Mouse (Mus musculus): ENCODE data around the gene Higd1b. TPM values are rescaled to one million over a fixed set of nuclear protein-coding genes. Genes with fewer than 3 reads are reported as not detected.

The Higd1b gene
- 0.40 and 0.56 TPM in 2 replicates for polyA plus RNA-seq (2012; rRNA removed)

DNA sequence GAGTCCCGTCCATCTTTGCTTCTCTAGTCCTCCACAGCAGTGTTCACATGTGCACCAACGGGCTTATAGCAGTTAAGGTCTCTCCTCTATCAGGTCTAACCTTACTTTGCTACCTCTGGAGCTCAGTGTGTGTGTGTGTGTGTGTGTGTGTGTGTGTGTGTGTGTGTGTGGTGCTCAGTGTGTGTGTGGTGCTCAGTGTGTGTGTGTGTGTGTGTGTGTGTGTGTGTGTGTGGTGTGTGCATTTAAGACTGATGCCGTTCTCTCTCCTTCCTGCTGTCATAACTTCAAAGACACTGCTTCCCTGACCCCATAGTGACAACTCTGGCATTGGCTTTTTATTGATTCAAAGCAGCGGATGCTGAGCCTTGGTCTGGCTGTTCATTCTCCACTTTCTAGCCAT is at the start of gene Higd1b:
Gene Higd1b (plus strand): TSS at position 301 of the 400 bp plus-strand sequence.
- DNase-seq (ENCODE audit: low read depth, low spot score), result no peak
- WGBS, result 62% methylated on average over 4 of the region's 4 CpGs

- no peak for DNase-seq (ENCODE audit: low read depth, low spot score)
- WGBS, result 64% methylated on average over 5 of the region's 5 CpGs
Measured at GRCm38 (mm10) chr11:102787688-102788177, 47.9 kb upstream of the Higd1b start.

DNA sequence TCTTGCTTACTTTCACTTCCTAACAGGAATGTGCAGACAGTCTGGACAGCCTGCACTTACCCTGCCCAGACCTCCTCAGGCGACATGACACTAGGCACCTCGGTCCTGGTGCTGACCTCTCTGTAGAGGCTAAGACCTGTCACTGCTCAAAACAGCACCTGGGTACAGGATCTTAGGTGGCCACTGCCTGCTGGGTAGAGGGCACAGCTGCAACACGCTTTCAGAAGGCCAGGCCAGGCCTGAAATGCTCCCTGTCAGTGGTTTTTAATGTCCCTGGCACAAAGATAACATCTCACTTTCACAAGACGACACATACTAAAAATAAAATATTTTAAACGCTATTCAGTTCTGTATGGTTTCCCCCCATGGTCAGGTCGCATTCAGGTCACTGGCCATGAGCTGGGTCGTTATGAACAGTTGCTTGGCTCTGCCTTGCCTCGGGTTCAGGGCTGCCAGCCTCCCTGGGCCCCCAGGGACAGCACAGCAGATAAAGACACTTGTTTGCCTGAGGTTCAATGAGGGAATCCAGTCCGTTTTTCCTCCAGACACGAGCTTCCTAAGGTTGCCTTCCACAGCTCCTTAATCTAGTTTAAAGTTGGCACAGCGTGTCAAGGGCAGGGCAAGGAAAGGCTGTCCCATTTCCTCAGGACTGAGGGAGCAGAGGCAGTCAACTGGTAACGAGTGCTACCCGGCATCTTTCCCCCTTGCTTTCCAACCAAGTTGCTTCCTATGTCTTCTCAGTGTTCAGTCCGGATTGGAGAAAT is 43.8 kb upstream of the Higd1b start:
- DNase-seq (ENCODE audit: low read depth, low spot score), result no peak
- 42% methylated on average over 14 of the region's 14 CpGs for WGBS

GRCm38 (mm10) chr11:102794157-102794556 is 41.5 kb upstream of the Higd1b start:
- 49% methylated on average over 8 of the region's 8 CpGs for WGBS
- DNase-seq (ENCODE audit: low read depth, low spot score), result no peak

DNA sequence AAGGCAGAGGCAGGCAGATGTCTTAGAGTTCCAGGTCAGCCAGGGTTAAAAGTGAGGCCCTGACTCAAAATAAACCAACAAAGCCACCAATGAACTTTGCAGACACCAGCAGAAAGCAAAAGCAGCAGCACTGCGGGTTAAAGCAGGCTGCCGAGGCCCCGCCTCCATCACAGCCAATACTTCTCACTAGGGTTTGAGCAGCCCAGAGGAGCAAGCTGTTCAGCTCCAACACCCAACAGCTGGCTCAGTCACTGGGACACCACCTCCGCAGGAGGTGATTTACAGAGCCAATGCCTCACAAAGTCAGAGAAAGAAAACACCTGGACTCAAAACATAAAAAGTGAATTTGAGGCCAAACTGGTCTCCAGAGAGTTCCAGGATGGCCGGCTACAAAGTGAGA is 32.2 kb upstream of the Higd1b start:
- 64% methylated on average over 5 of the region's 5 CpGs for WGBS
- no peak for DNase-seq (ENCODE audit: low read depth, low spot score)

GRCm38 (mm10) chr11:102808246-102808645 is 27.4 kb upstream of the Higd1b start:
- no peak for DNase-seq (ENCODE audit: low read depth, low spot score)
- WGBS, result 55% methylated on average over 5 of the region's 5 CpGs

- DNase-seq (ENCODE audit: low read depth, low spot score), result no peak
- WGBS, result 9% methylated on average over 4 of the region's 4 CpGs
Measured at GRCm38 (mm10) chr11:102810721-102811485, 24.7 kb upstream of the Higd1b start.

DNA sequence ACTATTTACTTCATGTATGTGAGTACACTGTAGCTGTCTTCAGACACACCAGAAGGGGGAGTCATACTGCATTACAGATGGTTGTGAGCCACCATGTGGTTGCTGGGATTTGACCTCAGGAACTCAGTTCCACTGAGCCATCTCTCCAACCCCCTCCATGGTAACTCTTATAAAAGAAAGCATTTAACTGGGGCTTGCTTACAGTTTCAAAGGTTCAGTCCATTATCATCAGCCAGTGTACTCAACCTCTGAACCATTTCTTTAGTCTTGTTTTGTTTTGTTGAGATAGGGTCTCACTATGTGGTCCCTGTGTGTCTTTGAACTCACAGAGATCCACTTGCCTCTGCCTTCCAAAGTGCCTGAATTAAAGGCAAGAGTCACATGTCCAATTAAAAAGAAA is 20.8 kb upstream of the Higd1b start:
- no peak for DNase-seq (ENCODE audit: low read depth, low spot score)

DNA sequence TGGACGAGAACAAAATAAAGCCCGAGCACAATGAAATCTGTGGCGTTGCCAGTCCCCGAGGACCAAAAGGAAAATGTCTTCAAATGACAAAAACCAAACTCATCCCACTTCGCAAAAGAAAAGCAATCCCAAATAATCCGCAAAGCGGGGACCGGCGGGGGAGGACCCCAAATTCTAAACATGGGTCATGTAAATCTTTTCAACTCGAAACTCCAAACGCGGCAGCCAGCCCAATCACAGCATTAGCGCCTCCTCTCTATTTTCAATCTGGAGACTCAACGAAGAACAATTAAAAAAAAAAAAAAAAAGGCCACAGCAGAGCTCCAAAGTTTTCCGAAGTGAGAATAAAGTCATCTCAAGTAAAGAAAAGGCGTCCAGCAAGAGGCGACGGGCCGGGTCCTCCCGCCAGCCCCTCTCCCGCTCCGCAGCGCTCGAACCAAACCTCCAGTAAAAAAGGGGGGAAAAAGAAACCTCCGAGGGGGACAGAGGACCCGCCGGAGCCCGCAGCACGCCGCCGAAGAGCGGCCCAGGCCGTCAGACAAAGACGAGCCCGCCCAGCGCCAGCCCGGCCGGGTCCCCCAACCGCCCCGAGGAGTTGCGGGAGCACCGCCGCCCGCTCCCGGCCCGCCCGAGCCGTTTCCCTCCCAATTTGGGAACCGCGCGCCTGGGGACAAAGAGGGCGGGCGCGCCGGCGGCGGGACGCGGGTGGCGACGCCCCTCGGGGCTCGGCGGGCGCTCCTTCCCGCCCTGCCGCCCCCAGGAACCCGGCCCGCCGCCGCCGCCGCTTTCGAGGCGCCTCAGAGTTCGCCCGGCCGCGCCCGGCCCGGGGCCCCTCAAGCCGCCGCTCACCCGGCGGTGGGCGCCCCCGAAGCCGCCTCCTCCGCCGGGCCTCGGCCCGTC is 17.3 kb upstream of the Higd1b start:
- DNase-seq (ENCODE audit: low read depth, low spot score), result no peak
- WGBS, result under 1% methylated on average over 80 of the region's 92 CpGs

DNA sequence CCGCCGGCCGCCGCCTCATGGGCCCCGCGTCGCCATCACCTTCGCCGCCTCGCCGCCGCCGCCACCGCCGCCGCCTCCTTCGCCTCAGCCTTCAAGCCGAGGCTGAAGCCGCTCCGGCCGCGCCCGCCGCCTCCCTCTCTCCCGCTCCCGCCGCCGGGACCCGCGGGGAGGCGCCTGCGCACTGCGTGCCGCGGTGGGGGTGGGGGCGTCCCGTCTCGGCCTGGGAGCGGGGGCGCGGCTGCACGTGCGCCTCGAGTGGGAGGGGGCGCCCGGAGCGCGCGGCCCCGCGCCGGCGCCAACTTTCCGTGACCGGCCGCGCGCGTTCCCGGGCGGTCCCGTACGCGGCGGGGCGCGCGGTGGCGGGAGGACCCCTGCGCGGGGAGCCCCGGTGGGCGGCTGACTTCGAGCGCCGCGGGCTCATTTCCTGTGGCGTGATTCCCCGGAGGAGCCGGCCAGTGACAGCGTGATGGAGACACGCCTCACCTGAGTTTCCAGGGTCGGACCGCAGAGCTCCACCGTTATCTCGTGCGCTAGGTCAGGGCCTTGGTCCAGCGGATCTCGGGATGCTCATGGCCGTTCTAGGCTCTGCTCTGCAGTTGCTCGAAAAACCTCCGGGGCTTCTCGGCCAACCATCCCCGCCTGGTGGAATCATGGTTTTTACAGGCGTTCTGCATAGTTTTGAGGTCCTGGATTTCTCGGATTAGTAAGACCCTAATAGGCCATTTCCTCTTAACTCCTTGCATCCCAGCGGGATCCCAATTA is 16.4 kb upstream of the Higd1b start, which contains the start of gene Gjc1:
Gene Gjc1 (minus strand): TSS at position 680 of the 762 bp plus-strand sequence.
- 2% methylated on average over 72 of the region's 97 CpGs for WGBS

GRCm38 (mm10) chr11:102819783-102820385 is 15.8 kb upstream of the Higd1b start:
- WGBS, result 12% methylated on average over 14 of the region's 14 CpGs
- DNase-seq (ENCODE audit: low read depth, low spot score), result no peak

More for the DNA sequence above, 16.4 kb upstream of the Higd1b start, which contains the start of gene Gjc1:
- DNase-seq (ENCODE audit: low read depth, low spot score), result no peak

DNA sequence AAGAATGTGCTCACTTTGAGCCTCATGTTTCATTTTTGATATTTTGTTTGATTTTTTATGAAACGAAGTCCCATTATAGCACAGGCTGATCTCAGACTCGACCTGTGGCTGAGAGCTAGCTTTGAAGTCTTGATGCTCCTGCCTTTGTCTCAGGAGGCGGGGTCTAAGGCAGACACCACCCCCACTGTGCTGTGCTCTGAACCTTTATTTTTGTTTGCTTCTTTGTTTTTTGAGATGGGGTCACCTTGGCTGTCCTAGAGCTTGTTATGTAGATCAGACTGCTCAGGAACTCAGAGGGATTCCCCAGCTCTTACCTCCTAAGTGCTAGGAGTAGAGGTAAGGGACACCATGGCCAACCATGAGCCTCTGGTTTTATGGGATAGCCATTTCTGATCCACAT is 15.2 kb upstream of the Higd1b start:
- DNase-seq (ENCODE audit: low read depth, low spot score), result no peak
- 37% methylated on average over 3 of the region's 3 CpGs for WGBS

DNA sequence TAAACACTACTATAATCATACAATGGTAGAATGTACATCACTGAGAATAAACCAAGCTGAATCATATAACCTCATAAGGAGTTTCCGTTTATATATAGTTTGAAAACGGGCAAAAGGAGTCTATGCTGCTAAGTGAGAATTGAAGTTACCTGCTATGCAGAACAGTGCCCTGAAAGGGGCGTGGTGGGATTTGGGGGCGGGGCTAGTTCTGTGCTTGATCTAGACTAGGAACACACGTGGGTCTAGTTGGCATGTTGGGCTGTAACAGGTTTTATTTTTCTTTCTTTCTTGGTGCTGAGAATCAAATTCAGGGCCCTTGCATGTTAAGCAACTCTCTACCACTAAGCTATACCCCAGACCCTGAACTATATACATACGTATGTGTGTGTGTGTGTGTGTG is 14.4 kb upstream of the Higd1b start:
- WGBS, result 47% methylated on average over 6 of the region's 6 CpGs
- no peak for DNase-seq (ENCODE audit: low read depth, low spot score)

DNA sequence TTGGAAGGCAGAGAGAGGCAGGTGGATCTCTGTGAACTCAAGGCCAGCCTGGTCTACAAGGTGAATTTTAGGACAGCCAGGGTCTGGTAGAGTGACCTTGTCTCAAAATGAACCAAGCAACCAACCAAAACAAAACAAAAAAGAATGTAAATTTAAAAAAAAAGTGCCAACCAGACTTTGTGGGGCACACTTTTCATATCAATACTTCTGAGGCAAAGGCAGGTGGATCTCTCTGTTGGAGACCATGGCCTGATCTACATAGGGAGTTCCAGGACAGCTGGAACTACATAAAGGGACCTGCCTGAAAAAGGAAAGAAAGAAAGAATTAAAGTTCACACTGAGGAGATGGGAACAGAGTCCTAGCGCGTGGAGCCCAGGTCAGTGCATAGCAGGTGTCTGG is 9.2 kb upstream of the Higd1b start:
- WGBS, result 91% methylated on average over 2 of the region's 2 CpGs
- DNase-seq (ENCODE audit: low read depth, low spot score), result no peak

DNA sequence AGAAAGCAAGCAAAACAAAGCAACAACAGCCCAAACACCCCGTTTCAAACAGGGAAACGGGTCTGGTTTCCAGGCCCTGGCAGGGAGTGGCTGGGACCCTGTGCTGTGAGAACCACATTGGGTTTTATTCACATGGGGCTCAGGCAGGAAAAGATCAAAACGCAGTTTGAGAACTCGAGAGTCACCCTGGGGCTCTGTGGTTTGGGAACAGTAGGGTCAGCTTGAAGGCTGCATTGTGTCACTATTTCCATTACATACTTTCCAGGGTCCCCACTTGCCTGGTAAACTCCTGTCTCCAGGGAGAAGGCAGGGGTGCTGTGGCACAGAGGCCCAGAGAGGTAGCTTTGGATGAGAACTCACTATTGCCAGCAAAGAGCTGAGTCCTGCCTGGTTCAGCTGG is 8.6 kb upstream of the Higd1b start:
- DNase-seq (ENCODE audit: low read depth, low spot score), result no peak
- WGBS, result 54% methylated on average over 4 of the region's 4 CpGs

GRCm38 (mm10) chr11:102830276-102830675 is 5.4 kb upstream of the Higd1b start:
- 54% methylated on average over 4 of the region's 4 CpGs for WGBS
- DNase-seq (ENCODE audit: low read depth, low spot score), result no peak

DNA sequence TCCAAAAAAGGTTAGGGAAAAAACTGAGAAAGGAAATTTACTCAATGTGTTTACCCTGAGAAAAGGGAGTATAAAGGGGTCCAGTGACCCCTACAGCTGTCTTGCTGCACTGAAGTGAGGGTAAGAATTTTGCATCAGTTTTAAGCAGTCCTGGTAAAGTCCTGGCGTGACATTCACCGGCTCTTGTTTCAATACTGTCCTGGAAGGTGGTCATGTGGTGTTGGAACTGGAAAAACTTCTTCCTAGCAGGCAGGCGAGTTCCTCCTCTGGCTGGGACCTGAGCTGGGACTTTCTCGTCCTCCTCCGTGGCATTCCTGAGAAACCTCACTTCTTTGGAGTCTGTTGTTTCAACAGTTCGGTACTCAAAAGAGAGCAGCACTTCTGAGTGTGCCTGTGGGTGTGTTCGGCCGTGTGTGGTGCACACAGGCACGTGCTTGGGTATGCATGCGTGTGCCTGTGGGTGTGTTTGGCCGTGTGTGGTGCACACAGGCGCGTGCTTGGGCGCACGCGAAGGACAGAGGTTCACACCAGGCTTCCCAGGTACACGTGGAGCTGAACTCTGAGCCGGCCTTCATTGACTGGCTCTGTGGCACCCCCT is 2.9 kb upstream of the Higd1b start:
- no peak for DNase-seq (ENCODE audit: low read depth, low spot score)
- 44% methylated on average over 18 of the region's 18 CpGs for WGBS

GRCm38 (mm10) chr11:102834219-102834618 is 1.4 kb upstream of the Higd1b start:
- WGBS, result 90% methylated on average over 10 of the region's 10 CpGs
- DNase-seq (ENCODE audit: low read depth, low spot score), result no peak
